Mouse (Mus musculus): ENCODE measurements at regions not wholly inside any gene's neighbourhood (a gene's known extent, or its start where the extent isn't known, plus 50 kb on each side); places are given as distances from the start of the nearest gene placed in this dataset.

GRCm38 (mm10) chr3:104327034-104327729 is 107.0 kb upstream of the Magi3 start:
- H3K27ac ChIP-seq (ENCODE audit: insufficient read depth, low read depth, low read length, poor library complexity, severe bottlenecking): no peak overlapping the region
- no peak for TF ChIP-seq HCFC1 (IDR thresholded peaks at IDR 0.05; ENCODE audit: borderline replicate concordance, insufficient read depth, low read length)
- TF ChIP-seq CHD2 (IDR thresholded peaks at IDR 0.05; ENCODE audit: low read depth, low read length): no peak
- no peak for TF ChIP-seq MAFK (IDR thresholded peaks at IDR 0.05; ENCODE audit: insufficient read depth, low read depth, low read length)
- no peak for TF ChIP-seq ZC3H11A (IDR thresholded peaks at IDR 0.05; ENCODE audit: borderline replicate concordance, low read depth, low read length)
- no peak for TF ChIP-seq ZNF384 (IDR thresholded peaks at IDR 0.05; ENCODE audit: low read depth, low read length)

GRCm38 (mm10) chr3:104322591-104322990 is 102.4 kb upstream of the Magi3 start:
- Histone ChIP-seq H3K27ac (ENCODE audit: insufficient read depth, low read depth, low read length, poor library complexity, severe bottlenecking) (no peak overlapping the region), H3K9me3 (ENCODE audit: control insufficient read depth, insufficient read depth, low read depth, low read length) (no peaks in the 10 kb centered on the region), H3K4me1 (ENCODE audit: control insufficient read depth in 2 of 2, insufficient read depth in 2 of 2, low read length in 2 of 2, poor library complexity in 1 of 2) (peaks cover 0 to 5% of the 10 kb centered on the region in 2 experiments; a peak in 1 of 4 replicates), H3K9ac (ENCODE audit: insufficient read depth, low read depth, low read length, poor library complexity, severe bottlenecking) (no peak overlapping the region), H3K4me3 (ENCODE audit: insufficient read depth in 1 of 2, low read depth in 1 of 2, low read length in 2 of 2, poor library complexity in 1 of 2, severe bottlenecking in 1 of 2) (no peak overlapping the region), H3K36me3 (ENCODE audit: control insufficient read depth, insufficient read depth, low read length, poor library complexity, severe bottlenecking) (no peaks in the 10 kb centered on the region)
- peak; percentile 77 for TF ChIP-seq MAFK (IDR thresholded peaks at IDR 0.05; ENCODE audit: insufficient read depth, low read depth, low read length)
- TF ChIP-seq CHD2 (IDR thresholded peaks at IDR 0.05; ENCODE audit: low read depth, low read length): no peak
- DNase-seq (ENCODE audit: low read depth, low spot score): no peak
- in situ Hi-C loops (cut with MboI; ENCODE audit: low sequenced_read_pairs in 2 of 2, unreplicated experiment in 2 of 2): no loop called here

More at GRCm38 (mm10) chr3:104327034-104327729, 107.0 kb upstream of the Magi3 start:
- DNase-seq (ENCODE audit: low read depth, low spot score): peak; percentile 21
- Histone ChIP-seq H3K9ac (ENCODE audit: insufficient read depth, low read depth, low read length, poor library complexity, severe bottlenecking) (no peak overlapping the region), H3K4me1 (ENCODE audit: control insufficient read depth in 2 of 2, insufficient read depth in 2 of 2, low read length in 2 of 2, poor library complexity in 1 of 2) (0 out of 4 replicates have a peak, but pooled peaks cover 0 to 3% of the 10 kb centered on the region in 2 experiments), H3K4me3 (ENCODE audit: insufficient read depth in 1 of 2, low read depth in 1 of 2, low read length in 2 of 2, poor library complexity in 1 of 2, severe bottlenecking in 1 of 2) (peak overlapping the region in 1 of 2 experiments; percentile 37; a peak in 1 of 4 replicates), H3K9me3 (ENCODE audit: control insufficient read depth, insufficient read depth, low read depth, low read length) (no peaks in the 10 kb centered on the region), H3K36me3 (ENCODE audit: control insufficient read depth, insufficient read depth, low read length, poor library complexity, severe bottlenecking) (no peaks in the 10 kb centered on the region)
- in situ Hi-C loops (cut with MboI; ENCODE audit: low sequenced_read_pairs in 2 of 2, unreplicated experiment in 2 of 2): no loop called here

GRCm38 (mm10) chr3:104320404-104320803 is 100.2 kb upstream of the Magi3 start:
- no peak for TF ChIP-seq ZNF384 (IDR thresholded peaks at IDR 0.05; ENCODE audit: low read depth, low read length)
- no peak for TF ChIP-seq HCFC1 (IDR thresholded peaks at IDR 0.05; ENCODE audit: borderline replicate concordance, insufficient read depth, low read length)
- no peak for TF ChIP-seq MAFK (IDR thresholded peaks at IDR 0.05; ENCODE audit: insufficient read depth, low read depth, low read length)
- no peak for TF ChIP-seq CHD2 (IDR thresholded peaks at IDR 0.05; ENCODE audit: low read depth, low read length)
- no peak for TF ChIP-seq ZC3H11A (IDR thresholded peaks at IDR 0.05; ENCODE audit: borderline replicate concordance, low read depth, low read length)
- in situ Hi-C loops (cut with MboI; ENCODE audit: low sequenced_read_pairs in 2 of 2, unreplicated experiment in 2 of 2): no loop called here
- H3K9ac ChIP-seq (ENCODE audit: insufficient read depth, low read depth, low read length, poor library complexity, severe bottlenecking): no peak overlapping the region
- no peaks in the 10 kb centered on the region for H3K36me3 ChIP-seq (ENCODE audit: control insufficient read depth, insufficient read depth, low read length, poor library complexity, severe bottlenecking)
- no peaks in the 10 kb centered on the region for H3K9me3 ChIP-seq (ENCODE audit: control insufficient read depth, insufficient read depth, low read depth, low read length)
- H3K4me1 ChIP-seq (ENCODE audit: control insufficient read depth in 2 of 2, insufficient read depth in 2 of 2, low read length in 2 of 2, poor library complexity in 1 of 2): peaks cover 0 to 6% of the 10 kb centered on the region in 2 experiments; a peak in 2 of 4 replicates
- no peak for DNase-seq (ENCODE audit: low read depth, low spot score)
- H3K27ac ChIP-seq (ENCODE audit: insufficient read depth, low read depth, low read length, poor library complexity, severe bottlenecking): no peak overlapping the region
- H3K4me3 ChIP-seq (ENCODE audit: insufficient read depth in 1 of 2, low read depth in 1 of 2, low read length in 2 of 2, poor library complexity in 1 of 2, severe bottlenecking in 1 of 2): no peak overlapping the region

GRCm38 (mm10) chr3:104319377-104319776 is 99.2 kb upstream of the Magi3 start:
- Histone ChIP-seq H3K4me1 (ENCODE audit: control insufficient read depth in 2 of 2, insufficient read depth in 2 of 2, low read length in 2 of 2, poor library complexity in 1 of 2) (peaks cover 0 to 6% of the 10 kb centered on the region in 2 experiments; a peak in 2 of 4 replicates), H3K36me3 (ENCODE audit: control insufficient read depth, insufficient read depth, low read length, poor library complexity, severe bottlenecking) (no peaks in the 10 kb centered on the region), H3K9ac (ENCODE audit: insufficient read depth, low read depth, low read length, poor library complexity, severe bottlenecking) (no peak overlapping the region), H3K27ac (ENCODE audit: insufficient read depth, low read depth, low read length, poor library complexity, severe bottlenecking) (no peak overlapping the region), H3K9me3 (ENCODE audit: control insufficient read depth, insufficient read depth, low read depth, low read length) (no peaks in the 10 kb centered on the region), H3K4me3 (ENCODE audit: insufficient read depth in 1 of 2, low read depth in 1 of 2, low read length in 2 of 2, poor library complexity in 1 of 2, severe bottlenecking in 1 of 2) (no peak overlapping the region)
- in situ Hi-C loops (cut with MboI; ENCODE audit: low sequenced_read_pairs in 2 of 2, unreplicated experiment in 2 of 2): no loop called here
- DNase-seq (ENCODE audit: low read depth, low spot score): no peak
- TF ChIP-seq ZC3H11A (IDR thresholded peaks at IDR 0.05; ENCODE audit: borderline replicate concordance, low read depth, low read length) (no peak), MAFK (IDR thresholded peaks at IDR 0.05; ENCODE audit: insufficient read depth, low read depth, low read length) (no peak), ZNF384 (IDR thresholded peaks at IDR 0.05; ENCODE audit: low read depth, low read length) (no peak), CHD2 (IDR thresholded peaks at IDR 0.05; ENCODE audit: low read depth, low read length) (no peak), HCFC1 (IDR thresholded peaks at IDR 0.05; ENCODE audit: borderline replicate concordance, insufficient read depth, low read length) (no peak)
